Mouse (Mus musculus): ENCODE data around the gene Rnaseh2c. TPM values are rescaled to one million over a fixed set of nuclear protein-coding genes. Genes with fewer than 3 reads are reported as not detected.

Gene Rnaseh2c
- polyA plus RNA-seq (2016; fragmentation: Nextera tagmentation; extraction: Ambion mirVana): 137 and 165 TPM in 2 replicates

- Histone ChIP-seq H3K27me3 (no peaks in the 10 kb centered on the region), H3K4me2 (replicated peaks) (peak within 1 kb of the TSS; percentile 81), H3K9ac (replicated peaks) (peak within 1 kb of the TSS; percentile 95), H3K4me1 (peaks cover 23% of the 10 kb centered on the region), H3K36me3 (peaks cover 42% of the 10 kb centered on the region), H3K4me3 (peak within 1 kb of the TSS; percentile 92), H3K9me3 (no peaks in the 10 kb centered on the region), H3K27ac (replicated peaks) (peak within 1 kb of the TSS; percentile 87)
- under 1% methylated on average over 64 of the region's 64 CpGs for WGBS
- peak; percentile 89 for ATAC-seq (ENCODE audit: low FRiP score, low read depth)
These were observed at the start of gene Rnaseh2c for GRCm38 (mm10) chr19:5601752-5602541. Rnaseh2c (plus strand) TSS chr19:5601873.

GRCm38 (mm10) chr19:5553802-5554201, 47.9 kb upstream of the Rnaseh2c start:
- 60% methylated on average over 8 of the region's 8 CpGs for WGBS
- ATAC-seq (ENCODE audit: low FRiP score, low read depth): no peak
- H3K27me3 ChIP-seq: peaks cover 49% of the 10 kb centered on the region

GRCm38 (mm10) chr19:5554212-5554611, 47.5 kb upstream of the Rnaseh2c start:
- Histone ChIP-seq H3K9me3 (no peaks in the 10 kb centered on the region), H3K4me3 (no peak overlapping the region), H3K4me1 (no peaks in the 10 kb centered on the region), H3K36me3 (no peaks in the 10 kb centered on the region), H3K27me3 (peaks cover 53% of the 10 kb centered on the region), H3K27ac (replicated peaks) (no peak overlapping the region), H3K4me2 (replicated peaks) (no peak overlapping the region), H3K9ac (replicated peaks) (no peak overlapping the region)
- 82% methylated on average over 14 of the region's 14 CpGs for WGBS
- no peak for ATAC-seq (ENCODE audit: low FRiP score, low read depth)

More at GRCm38 (mm10) chr19:5553802-5554201, 47.9 kb upstream of the Rnaseh2c start:
- Histone ChIP-seq H3K9ac (replicated peaks) (no peak overlapping the region), H3K36me3 (no peaks in the 10 kb centered on the region), H3K27ac (replicated peaks) (no peak overlapping the region), H3K4me2 (replicated peaks) (no peak overlapping the region), H3K9me3 (no peaks in the 10 kb centered on the region), H3K4me3 (no peak overlapping the region), H3K4me1 (no peaks in the 10 kb centered on the region)

GRCm38 (mm10) chr19:5558169-5558568, 43.5 kb upstream of the Rnaseh2c start:
- H3K27me3 ChIP-seq: peaks cover 83% of the 10 kb centered on the region
- H3K4me1 ChIP-seq: peaks cover 14% of the 10 kb centered on the region
- no peak overlapping the region for H3K4me2 ChIP-seq (replicated peaks)
- H3K9ac ChIP-seq (replicated peaks): no peak overlapping the region
- no peak overlapping the region for H3K27ac ChIP-seq (replicated peaks)
- no peak for ATAC-seq (ENCODE audit: low FRiP score, low read depth)
- WGBS: 36% methylated on average over 7 of the region's 7 CpGs
- H3K36me3 ChIP-seq: no peaks in the 10 kb centered on the region
- no peaks in the 10 kb centered on the region for H3K9me3 ChIP-seq
- no peak overlapping the region for H3K4me3 ChIP-seq

- Histone ChIP-seq H3K4me2 (replicated peaks) (no peak overlapping the region), H3K9ac (replicated peaks) (no peak overlapping the region), H3K4me1 (peaks cover 14% of the 10 kb centered on the region), H3K4me3 (no peak overlapping the region), H3K27ac (replicated peaks) (no peak overlapping the region), H3K36me3 (no peaks in the 10 kb centered on the region), H3K9me3 (no peaks in the 10 kb centered on the region), H3K27me3 (peaks cover 85% of the 10 kb centered on the region)
- ATAC-seq (ENCODE audit: low FRiP score, low read depth): no peak
- 67% methylated on average over 8 of the region's 8 CpGs for WGBS
These were observed 42.9 kb upstream of the Rnaseh2c start for GRCm38 (mm10) chr19:5558770-5559169.

GRCm38 (mm10) chr19:5559229-5559628, 42.4 kb upstream of the Rnaseh2c start:
- Histone ChIP-seq H3K4me2 (replicated peaks) (no peak overlapping the region), H3K4me3 (no peak overlapping the region), H3K9me3 (no peaks in the 10 kb centered on the region), H3K9ac (replicated peaks) (no peak overlapping the region), H3K27ac (replicated peaks) (no peak overlapping the region), H3K27me3 (peaks cover 89% of the 10 kb centered on the region), H3K4me1 (peaks cover 14% of the 10 kb centered on the region), H3K36me3 (no peaks in the 10 kb centered on the region)
- WGBS: 18% methylated on average over 8 of the region's 8 CpGs
- no peak for ATAC-seq (ENCODE audit: low FRiP score, low read depth)

GRCm38 (mm10) chr19:5559631-5560456, 41.8 kb upstream of the Rnaseh2c start:
- H3K4me1 ChIP-seq: peaks cover 14% of the 10 kb centered on the region
- peak overlapping the region; percentile 34 for H3K4me3 ChIP-seq
- no peaks in the 10 kb centered on the region for H3K36me3 ChIP-seq
- WGBS: 1% methylated on average over 66 of the region's 69 CpGs
- H3K4me2 ChIP-seq (replicated peaks): peak overlapping the region; percentile 51
- no peak overlapping the region for H3K27ac ChIP-seq (replicated peaks)
- peaks cover 93% of the 10 kb centered on the region for H3K27me3 ChIP-seq
- H3K9me3 ChIP-seq: no peaks in the 10 kb centered on the region
- H3K9ac ChIP-seq (replicated peaks): no peak overlapping the region
- ATAC-seq (ENCODE audit: low FRiP score, low read depth): no peak

- H3K36me3 ChIP-seq: no peaks in the 10 kb centered on the region
- H3K27me3 ChIP-seq: peaks cover 95% of the 10 kb centered on the region
- no peaks in the 10 kb centered on the region for H3K9me3 ChIP-seq
- peak within 1 kb of the TSS; percentile 34 for H3K4me3 ChIP-seq
- H3K4me2 ChIP-seq (replicated peaks): peak within 1 kb of the TSS; percentile 51
- WGBS: under 1% methylated on average over 57 of the region's 57 CpGs
- no peak within 1 kb of the TSS for H3K27ac ChIP-seq (replicated peaks)
- no peak for ATAC-seq (ENCODE audit: low FRiP score, low read depth)
- no peak within 1 kb of the TSS for H3K9ac ChIP-seq (replicated peaks)
- peaks cover 14% of the 10 kb centered on the region for H3K4me1 ChIP-seq
These were observed 41.1 kb upstream of the Rnaseh2c start, which contains the start of gene Ovol1 for GRCm38 (mm10) chr19:5560457-5561041. Ovol1 (minus strand) TSS chr19:5560646.

GRCm38 (mm10) chr19:5561252-5561790, 40.4 kb upstream of the Rnaseh2c start:
- Histone ChIP-seq H3K4me2 (replicated peaks) (peak overlapping the region; percentile 51; the same call in 1 of the 2 replicates), H3K4me1 (peaks cover 14% of the 10 kb centered on the region), H3K4me3 (no peak overlapping the region), H3K9ac (replicated peaks) (no peak overlapping the region), H3K36me3 (no peaks in the 10 kb centered on the region), H3K9me3 (no peaks in the 10 kb centered on the region), H3K27me3 (peaks cover 95% of the 10 kb centered on the region), H3K27ac (replicated peaks) (no peak overlapping the region)
- ATAC-seq (ENCODE audit: low FRiP score, low read depth): no peak
- 17% methylated on average over 10 of the region's 10 CpGs for WGBS

- Histone ChIP-seq H3K4me1 (peaks cover 18% of the 10 kb centered on the region), H3K4me2 (replicated peaks) (no peak overlapping the region), H3K27me3 (peaks cover 95% of the 10 kb centered on the region), H3K27ac (replicated peaks) (no peak overlapping the region), H3K9ac (replicated peaks) (no peak overlapping the region), H3K4me3 (no peak overlapping the region), H3K36me3 (no peaks in the 10 kb centered on the region), H3K9me3 (no peaks in the 10 kb centered on the region)
- no peak for ATAC-seq (ENCODE audit: low FRiP score, low read depth)
- 71% methylated on average over 3 of the region's 3 CpGs for WGBS
These were observed 39.8 kb upstream of the Rnaseh2c start for GRCm38 (mm10) chr19:5561886-5562285.

GRCm38 (mm10) chr19:5562776-5563175, 38.9 kb upstream of the Rnaseh2c start:
- WGBS: 93% methylated on average over 10 of the region's 10 CpGs
- H3K4me3 ChIP-seq: no peak overlapping the region
- H3K36me3 ChIP-seq: no peaks in the 10 kb centered on the region
- H3K9ac ChIP-seq (replicated peaks): no peak overlapping the region
- H3K27ac ChIP-seq (replicated peaks): no peak overlapping the region
- H3K27me3 ChIP-seq: peaks cover 88% of the 10 kb centered on the region
- H3K9me3 ChIP-seq: no peaks in the 10 kb centered on the region
- H3K4me1 ChIP-seq: peaks cover 22% of the 10 kb centered on the region
- no peak overlapping the region for H3K4me2 ChIP-seq (replicated peaks)
- ATAC-seq (ENCODE audit: low FRiP score, low read depth): no peak
